In the genomic region with DNA sequence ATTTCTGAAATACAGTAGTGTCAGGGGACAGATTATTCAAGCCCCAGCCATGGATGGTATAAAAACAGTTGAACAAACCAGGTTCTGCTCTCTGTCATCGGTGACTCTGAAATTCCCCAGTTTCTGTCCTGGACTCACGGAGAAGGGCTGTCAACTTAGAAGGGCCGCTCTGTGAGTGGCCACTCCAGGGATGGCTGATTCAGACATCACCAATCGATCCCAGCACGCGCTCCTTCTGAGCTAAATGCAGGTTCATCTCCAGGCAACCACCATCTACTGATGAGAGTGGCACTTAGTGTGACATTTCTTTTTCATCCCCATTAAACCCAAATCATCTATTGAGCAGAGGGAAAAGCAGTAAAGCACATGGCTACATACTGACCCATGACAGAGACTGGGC, we compare ENCODE assay signal across 15 mouse cellular contexts. TPM values are rescaled to one million over a fixed set of nuclear protein-coding genes. Genes with fewer than 3 reads are reported as not detected.
DNase-seq lines count a peak whose midpoint lies in the region; ATAC-seq and TF ChIP-seq lines count a peak whose summit lies in the region.
"Had no signal": no experiment of that assay in that cellular context is flagged by ENCODE, and none has a peak within 500 bp of the region (broad histone marks: within the 10 kb centered on the region; RNA-seq: fewer than 3 reads in every experiment).

No protein-coding gene starts in this region.

- no peaks in the 10 kb centered on the region for H3K9me3 ChIP-seq in heart, embryonic 10.5 days
- H3K9me3 ChIP-seq in lung, embryonic 14.5 days (ENCODE audit: low read depth, low read length): no peaks in the 10 kb centered on the region
- H3K9me3 ChIP-seq: liver, embryonic 12.5 days had no signal

- peaks cover 26% of the 10 kb centered on the region for H3K4me1 ChIP-seq in heart, embryonic 10.5 days
- H3K4me1 ChIP-seq in lung, embryonic 14.5 days (ENCODE audit: insufficient read depth): no peaks in the 10 kb centered on the region

- intact Hi-C loops in heart, postnatal 36 days (cut with DNase I): no loop called here

- DNase-seq in heart, embryonic 10.5 days (ENCODE audit: low spot score): no peak
- DNase-seq in heart, postnatal 36 days: no peak
- DNase-seq in lung, embryonic 14.5 days: peak; percentile 66
- no peak for DNase-seq in lung, postnatal 25 days (ENCODE audit: low spot score)
- DNase-seq in kidney, postnatal 4 days: peak; percentile 75 to 81
- DNase-seq in retina, embryonic 14.5 days (ENCODE audit: low spot score): peak; percentile 69
- DNase-seq in right cerebral cortex, postnatal 25 days: no peak
- DNase-seq: cerebellum, adult 8-10 months; spleen, adult 18-20 months; thymus, postnatal 4 days had no signal

- H3K4me2 ChIP-seq in lung, embryonic 14.5 days: peak overlapping the region; percentile 23; the same call in 1 of the 2 replicates
- H3K4me2 ChIP-seq: liver, embryonic 12.5 days had no signal

- no peak overlapping the region for H3K9ac ChIP-seq in lung, embryonic 14.5 days
- H3K9ac ChIP-seq: liver, embryonic 12.5 days had no signal

- no peaks in the 10 kb centered on the region for H3K36me3 ChIP-seq in heart, embryonic 10.5 days
- no peaks in the 10 kb centered on the region for H3K36me3 ChIP-seq in lung, embryonic 14.5 days (ENCODE audit: insufficient read depth)
- H3K36me3 ChIP-seq: liver, embryonic 12.5 days had no signal

- no peaks in the 10 kb centered on the region for H3K27me3 ChIP-seq in heart, embryonic 10.5 days (ENCODE audit: insufficient read depth, poor library complexity, severe bottlenecking)
- H3K27me3 ChIP-seq in lung, embryonic 14.5 days (ENCODE audit: insufficient read depth, low read length): no peaks in the 10 kb centered on the region

- no peak for ATAC-seq in lung, embryonic 14.5 days (ENCODE audit: insufficient read depth)
- no peak for ATAC-seq in megakaryocyte-erythroid progenitor cell, adult 5-6 weeks (replicated peaks; ENCODE audit: low FRiP score, low TSS enrichment, poor library complexity, severe bottlenecking)
- ATAC-seq: liver, embryonic 12.5 days had no signal

- peak overlapping the region; percentile 12; the same call in 1 of the 2 replicates for H3K4me3 ChIP-seq in heart, embryonic 10.5 days
- H3K4me3 ChIP-seq in lung, embryonic 14.5 days (ENCODE audit: low read depth, low read length): no peak overlapping the region
- H3K4me3 ChIP-seq: liver, embryonic 12.5 days; myocyte had no signal

- H3K27ac ChIP-seq in heart, embryonic 10.5 days: 0 out of 2 replicates have a peak overlapping the region, but pooled peaks have one; percentile 5
- no peak overlapping the region for H3K27ac ChIP-seq in lung, embryonic 14.5 days (ENCODE audit: low read depth)
- H3K27ac ChIP-seq: liver, embryonic 12.5 days had no signal

- TF ChIP-seq CTCF in lung, embryonic 14.5 days (IDR thresholded peaks at IDR 0.05; ENCODE audit: low read depth): no peak

- 37% methylated on average over 6 of the region's 6 CpGs for WGBS in heart, embryonic 10.5 days
- WGBS in lung, embryonic 14.5 days: 49% methylated on average over 6 of the region's 6 CpGs

RNA-seq across cellular contexts. Expression of a gene that starts 7.8 kb away (rescaled TPM):
- 0.18 TPM in 1 of 2 replicates, not detected in the other for polyA plus RNA-seq in heart, embryonic 10.5 days (2016; fragmentation: Nextera tagmentation; extraction: Ambion mirVana)
- not detected for total RNA-seq in heart, postnatal 36 days (2021)
- not detected in 2 replicates for polyA plus RNA-seq in lung, embryonic 14.5 days (2014; fragmentation: Nextera tagmentation; extraction: Ambion mirVana)
- not detected in 2 replicates for total RNA-seq in megakaryocyte-erythroid progenitor cell, adult 5-6 weeks (2014; fragmentation: Nextera tagmentation)
- total RNA-seq in megakaryocyte-erythroid progenitor cell, adult 5-6 weeks (2017): not detected in 2 replicates
- total RNA-seq: layer of hippocampus, adult 18-20 months had no signal
- polyA plus RNA-seq: gonadal fat pad, adult 2 months; myocyte had no signal

Comparison
In these comparisons a context has a peak if more than half of its experiments do, and no peak if none do; other contexts are left out.
1. DNase-seq: peak in lung, embryonic 14.5 days (single experiment), kidney, postnatal 4 days (2 of 2) and retina, embryonic 14.5 days (single experiment); none in heart, embryonic 10.5 days (single experiment), heart, postnatal 36 days (0 of 2), lung, postnatal 25 days (single experiment) and right cerebral cortex, postnatal 25 days (single experiment).